Mouse (Mus musculus): ENCODE measurements around the gene Hnf4a. TPM values are rescaled to one million over a fixed set of nuclear protein-coding genes. Genes with fewer than 3 reads are reported as not detected.

Hnf4a gene
- polyA plus RNA-seq, 1 experiment = not detected

DNA sequence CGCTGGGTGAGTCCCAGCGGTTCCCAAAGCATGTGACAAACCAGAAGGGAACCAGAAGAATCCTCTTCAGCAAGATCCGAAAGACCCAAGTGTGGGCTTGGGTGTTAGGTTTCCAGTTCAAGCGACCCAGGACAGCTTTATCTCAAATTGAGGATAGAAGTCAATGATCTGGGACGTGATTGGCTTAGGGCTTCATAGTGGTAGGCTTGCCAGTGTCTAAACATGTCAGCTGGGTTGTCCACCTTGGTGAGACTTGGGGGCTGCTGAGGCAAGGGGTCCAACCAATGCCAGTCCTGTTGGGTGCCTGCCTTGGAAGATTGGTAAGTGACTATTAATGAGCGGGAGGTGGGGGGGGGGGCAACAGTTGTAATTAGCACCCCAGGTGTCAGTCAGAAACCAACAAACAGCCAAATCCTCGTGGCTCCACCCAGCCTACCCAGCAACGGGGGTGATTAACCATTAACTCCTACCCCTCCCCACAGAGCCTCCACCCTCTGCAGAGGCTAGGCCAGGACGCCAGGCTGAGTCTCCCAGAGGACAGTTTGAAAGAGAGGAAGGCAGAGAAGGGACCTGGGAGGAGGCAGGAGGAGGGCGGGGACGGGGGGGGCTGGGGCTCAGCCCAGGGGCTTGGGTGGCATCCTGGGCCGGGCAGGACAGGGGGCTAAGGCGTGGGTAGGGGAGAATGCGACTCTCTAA, 40.2 kb downstream of the Hnf4a start:
- no peaks in the 10 kb centered on the region for H3K27me3 ChIP-seq (ENCODE audit: control insufficient read depth, insufficient read depth, low read length, poor library complexity, severe bottlenecking)
- H3K36me3 ChIP-seq (ENCODE audit: control insufficient read depth, insufficient read depth, low read length, poor library complexity, severe bottlenecking) = no peaks in the 10 kb centered on the region
- TF ChIP-seq POLR2A (IDR thresholded peaks at IDR 0.05; ENCODE audit: insufficient read depth, low read length) (no peak), EP300 (IDR thresholded peaks at IDR 0.05; ENCODE audit: insufficient read depth, low read depth, low read length) (no peak), CTCF (IDR thresholded peaks at IDR 0.05; ENCODE audit: low read depth, low read length) (no peak)
- no peak overlapping the region for H3K4me3 ChIP-seq (ENCODE audit: low read depth, low read length)
- no peaks in the 10 kb centered on the region for H3K4me1 ChIP-seq (ENCODE audit: control insufficient read depth, insufficient read depth, low read length)
- H3K9ac ChIP-seq (ENCODE audit: low read depth, poor library complexity, severe bottlenecking) = no peak overlapping the region
- no peak overlapping the region for H3K27ac ChIP-seq (ENCODE audit: insufficient read depth, low read length)
- no peaks in the 10 kb centered on the region for H3K9me3 ChIP-seq (replicated peaks; ENCODE audit: control insufficient read depth, insufficient read depth, low read length, poor library complexity, severe bottlenecking)

DNA sequence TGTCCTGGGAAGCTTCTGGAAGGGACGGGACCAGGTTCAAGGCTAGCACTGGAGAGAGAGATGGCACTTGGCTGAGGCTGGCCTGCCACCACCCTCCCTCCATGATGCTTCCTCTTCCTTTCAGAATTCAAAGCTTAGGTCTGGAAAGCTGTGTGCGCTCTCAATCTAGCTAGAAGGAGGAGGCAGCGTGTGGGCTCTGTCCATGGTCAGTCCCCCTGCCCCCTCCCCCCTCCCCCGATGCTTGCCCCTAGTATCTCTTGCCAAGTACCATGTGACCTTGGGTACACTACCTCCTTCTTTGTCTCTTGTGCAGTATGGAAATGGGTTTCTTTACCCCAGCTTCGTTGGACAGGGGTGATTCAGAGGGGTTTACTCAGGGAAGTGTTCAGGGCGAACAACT, 42.2 kb downstream of the Hnf4a start:
- Histone ChIP-seq H3K9me3 (replicated peaks; ENCODE audit: control insufficient read depth, insufficient read depth, low read length, poor library complexity, severe bottlenecking) (no peaks in the 10 kb centered on the region), H3K36me3 (ENCODE audit: control insufficient read depth, insufficient read depth, low read length, poor library complexity, severe bottlenecking) (no peaks in the 10 kb centered on the region), H3K9ac (ENCODE audit: low read depth, poor library complexity, severe bottlenecking) (no peak overlapping the region), H3K27ac (ENCODE audit: insufficient read depth, low read length) (no peak overlapping the region), H3K4me3 (ENCODE audit: low read depth, low read length) (no peak overlapping the region), H3K27me3 (ENCODE audit: control insufficient read depth, insufficient read depth, low read length, poor library complexity, severe bottlenecking) (no peaks in the 10 kb centered on the region), H3K4me1 (ENCODE audit: control insufficient read depth, insufficient read depth, low read length) (no peaks in the 10 kb centered on the region)
- TF ChIP-seq POLR2A (IDR thresholded peaks at IDR 0.05; ENCODE audit: insufficient read depth, low read length) = no peak
- no peak for TF ChIP-seq EP300 (IDR thresholded peaks at IDR 0.05; ENCODE audit: insufficient read depth, low read depth, low read length)
- TF ChIP-seq CTCF (IDR thresholded peaks at IDR 0.05; ENCODE audit: low read depth, low read length) = no peak

DNA sequence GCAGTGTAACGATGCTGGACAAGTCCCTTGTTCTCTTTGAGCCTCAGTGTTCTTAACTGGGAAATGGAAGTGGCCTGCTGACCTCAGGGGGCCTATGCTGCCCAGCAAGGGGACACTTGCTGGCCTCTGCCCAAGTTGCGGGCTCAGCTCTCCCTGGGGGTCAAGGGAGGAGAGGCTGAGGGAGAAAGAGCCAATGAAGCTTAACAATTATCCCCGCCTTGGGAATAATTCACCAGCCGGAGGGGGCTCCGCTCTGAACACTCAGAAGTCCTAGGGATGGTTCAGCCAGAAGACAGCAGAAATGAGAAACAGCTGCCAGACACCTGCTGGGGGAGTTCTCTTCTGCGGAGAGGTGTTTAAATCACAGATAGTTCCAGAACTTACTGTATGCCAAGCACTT, 43.2 kb downstream of the Hnf4a start:
- TF ChIP-seq CTCF (IDR thresholded peaks at IDR 0.05; ENCODE audit: low read depth, low read length) = no peak
- TF ChIP-seq EP300 (IDR thresholded peaks at IDR 0.05; ENCODE audit: insufficient read depth, low read depth, low read length) = no peak
- TF ChIP-seq POLR2A (IDR thresholded peaks at IDR 0.05; ENCODE audit: insufficient read depth, low read length) = no peak
- Histone ChIP-seq H3K4me1 (ENCODE audit: control insufficient read depth, insufficient read depth, low read length) (no peaks in the 10 kb centered on the region), H3K4me3 (ENCODE audit: low read depth, low read length) (no peak overlapping the region), H3K36me3 (ENCODE audit: control insufficient read depth, insufficient read depth, low read length, poor library complexity, severe bottlenecking) (no peaks in the 10 kb centered on the region), H3K9ac (ENCODE audit: low read depth, poor library complexity, severe bottlenecking) (no peak overlapping the region), H3K27ac (ENCODE audit: insufficient read depth, low read length) (no peak overlapping the region), H3K9me3 (replicated peaks; ENCODE audit: control insufficient read depth, insufficient read depth, low read length, poor library complexity, severe bottlenecking) (no peaks in the 10 kb centered on the region), H3K27me3 (ENCODE audit: control insufficient read depth, insufficient read depth, low read length, poor library complexity, severe bottlenecking) (no peaks in the 10 kb centered on the region)

DNA sequence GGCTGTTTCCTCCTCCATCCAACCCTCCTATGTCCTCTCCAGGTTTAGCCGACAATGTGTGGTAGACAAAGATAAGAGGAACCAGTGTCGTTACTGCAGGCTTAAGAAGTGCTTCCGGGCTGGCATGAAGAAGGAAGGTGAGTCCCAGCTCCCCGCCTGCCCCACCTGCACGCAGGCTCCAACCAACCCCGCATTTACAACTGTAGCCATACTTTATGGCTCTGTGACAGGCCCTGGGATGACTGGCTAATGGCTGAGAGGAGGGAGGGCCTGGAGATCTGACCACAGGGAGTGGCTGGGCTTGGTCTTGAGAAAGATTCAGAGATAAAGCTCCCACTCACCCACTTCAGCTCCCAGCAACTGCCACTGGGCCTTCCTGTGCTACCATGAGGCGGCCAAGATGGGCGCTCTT, 45.9 kb downstream of the Hnf4a start:
- Histone ChIP-seq H3K4me1 (ENCODE audit: control insufficient read depth, insufficient read depth, low read length) (no peaks in the 10 kb centered on the region), H3K9ac (ENCODE audit: low read depth, poor library complexity, severe bottlenecking) (no peak overlapping the region), H3K36me3 (ENCODE audit: control insufficient read depth, insufficient read depth, low read length, poor library complexity, severe bottlenecking) (no peaks in the 10 kb centered on the region), H3K27ac (ENCODE audit: insufficient read depth, low read length) (no peak overlapping the region), H3K4me3 (ENCODE audit: low read depth, low read length) (no peak overlapping the region), H3K9me3 (replicated peaks; ENCODE audit: control insufficient read depth, insufficient read depth, low read length, poor library complexity, severe bottlenecking) (no peaks in the 10 kb centered on the region), H3K27me3 (ENCODE audit: control insufficient read depth, insufficient read depth, low read length, poor library complexity, severe bottlenecking) (no peaks in the 10 kb centered on the region)
- TF ChIP-seq EP300 (IDR thresholded peaks at IDR 0.05; ENCODE audit: insufficient read depth, low read depth, low read length) = no peak
- no peak for TF ChIP-seq CTCF (IDR thresholded peaks at IDR 0.05; ENCODE audit: low read depth, low read length)
- TF ChIP-seq POLR2A (IDR thresholded peaks at IDR 0.05; ENCODE audit: insufficient read depth, low read length) = no peak

DNA sequence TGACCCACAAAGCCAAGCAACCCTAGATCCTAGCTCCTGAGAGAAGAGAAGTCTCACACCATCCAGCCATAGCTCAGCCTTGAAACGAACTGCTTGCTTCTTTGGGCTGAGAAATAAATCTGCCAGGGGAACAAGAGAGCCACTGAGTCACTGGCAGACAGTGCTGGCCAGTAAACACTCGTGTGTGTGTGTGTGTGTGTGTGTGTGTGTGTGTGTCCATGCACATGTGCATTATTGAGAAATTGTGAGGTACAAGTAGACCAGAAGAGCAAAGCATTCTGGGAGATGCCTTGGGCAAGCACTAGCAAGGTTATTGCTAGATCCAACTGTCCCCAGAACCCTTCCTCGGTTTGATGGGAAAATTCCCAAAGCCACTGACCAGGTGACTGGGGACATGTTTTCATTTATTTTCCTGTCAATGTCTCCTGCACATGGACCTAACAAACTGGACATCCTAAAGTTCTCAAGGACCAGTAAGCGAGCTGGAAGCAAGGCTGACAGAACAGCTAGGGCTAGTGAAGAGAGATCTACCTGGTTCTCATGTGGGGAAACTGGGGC, 47.9 kb downstream of the Hnf4a start:
- Histone ChIP-seq H3K36me3 (ENCODE audit: control insufficient read depth, insufficient read depth, low read length, poor library complexity, severe bottlenecking) (no peaks in the 10 kb centered on the region), H3K9ac (ENCODE audit: low read depth, poor library complexity, severe bottlenecking) (no peak overlapping the region), H3K9me3 (replicated peaks; ENCODE audit: control insufficient read depth, insufficient read depth, low read length, poor library complexity, severe bottlenecking) (no peaks in the 10 kb centered on the region), H3K27me3 (ENCODE audit: control insufficient read depth, insufficient read depth, low read length, poor library complexity, severe bottlenecking) (no peaks in the 10 kb centered on the region), H3K4me3 (ENCODE audit: low read depth, low read length) (no peak overlapping the region), H3K4me1 (ENCODE audit: control insufficient read depth, insufficient read depth, low read length) (no peaks in the 10 kb centered on the region), H3K27ac (ENCODE audit: insufficient read depth, low read length) (no peak overlapping the region)
- TF ChIP-seq EP300 (IDR thresholded peaks at IDR 0.05; ENCODE audit: insufficient read depth, low read depth, low read length) (no peak), POLR2A (IDR thresholded peaks at IDR 0.05; ENCODE audit: insufficient read depth, low read length) (no peak), CTCF (IDR thresholded peaks at IDR 0.05; ENCODE audit: low read depth, low read length) (no peak)

DNA sequence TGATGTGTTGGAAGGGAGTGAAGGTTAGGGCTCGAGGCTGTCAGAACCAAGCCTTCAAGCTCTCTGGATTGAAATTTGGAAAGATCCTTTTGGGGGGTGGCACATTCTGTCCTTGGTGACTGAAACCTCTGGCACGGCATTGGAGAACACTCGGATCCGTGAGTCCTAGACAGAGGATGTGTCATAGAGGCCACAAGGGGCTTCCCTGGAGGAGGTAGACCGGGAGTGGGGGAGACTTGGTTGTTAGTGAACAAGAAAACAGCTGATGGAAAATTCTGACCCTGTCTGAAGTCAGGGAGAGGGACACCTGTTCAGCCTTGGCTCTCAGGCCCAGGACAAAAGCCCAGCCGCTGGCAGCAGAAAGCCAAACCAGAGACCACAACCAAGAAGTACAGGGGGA, 48.4 kb downstream of the Hnf4a start:
- H3K36me3 ChIP-seq (ENCODE audit: control insufficient read depth, insufficient read depth, low read length, poor library complexity, severe bottlenecking) = no peaks in the 10 kb centered on the region
- no peak overlapping the region for H3K9ac ChIP-seq (ENCODE audit: low read depth, poor library complexity, severe bottlenecking)
- no peaks in the 10 kb centered on the region for H3K9me3 ChIP-seq (replicated peaks; ENCODE audit: control insufficient read depth, insufficient read depth, low read length, poor library complexity, severe bottlenecking)
- H3K27ac ChIP-seq (ENCODE audit: insufficient read depth, low read length) = no peak overlapping the region
- no peaks in the 10 kb centered on the region for H3K4me1 ChIP-seq (ENCODE audit: control insufficient read depth, insufficient read depth, low read length)
- no peaks in the 10 kb centered on the region for H3K27me3 ChIP-seq (ENCODE audit: control insufficient read depth, insufficient read depth, low read length, poor library complexity, severe bottlenecking)
- TF ChIP-seq CTCF (IDR thresholded peaks at IDR 0.05; ENCODE audit: low read depth, low read length) = no peak
- no peak for TF ChIP-seq EP300 (IDR thresholded peaks at IDR 0.05; ENCODE audit: insufficient read depth, low read depth, low read length)
- no peak for TF ChIP-seq POLR2A (IDR thresholded peaks at IDR 0.05; ENCODE audit: insufficient read depth, low read length)
- H3K4me3 ChIP-seq (ENCODE audit: low read depth, low read length) = no peak overlapping the region

Measured in ES-Bruce4 (cell line).